Mouse (Mus musculus) heart, postnatal 0 days (tissue): Measurements from ENCODE around the gene Znhit3. TPM values are rescaled to one million over a fixed set of nuclear protein-coding genes. Genes with fewer than 3 reads are reported as not detected.

Experiments
- ATAC-seq: fragments of 200-750 bp; cut with Nextera tagmentation; 2 replicates; pipeline ENCODE4 v1.8.0; 2017; ENCODE audit warnings: low read depth, moderate number of reproducible peaks, moderate library complexity; ENCODE audit not compliant: insufficient read depth
- DNase-seq: peaks from one replicate; pipeline ENCODE4 v3.0.0-alpha.2; 2016; ENCODE audit warnings: low spot score
- H3K27ac ChIP-seq: fragments of 300-500 bp; sonication (generic); 2 replicates; pipeline ENCODE4 v1.5.1; 2014; ENCODE audit warnings: low read depth, mild to moderate bottlenecking
- H3K27me3 ChIP-seq: fragments of 300-500 bp; sonication (generic); 2 replicates; pipeline ENCODE4 v1.6.1; 2014; ENCODE audit warnings: low read length, mixed read lengths; ENCODE audit not compliant: control insufficient read depth, insufficient read depth
- H3K36me3 ChIP-seq: fragments of 300-500 bp; sonication (generic); replicated peaks from 2 replicates; pipeline ENCODE4 v1.6.1; 2014; ENCODE audit warnings: low read length, mixed read lengths; ENCODE audit not compliant: control insufficient read depth, insufficient read depth
- H3K4me1 ChIP-seq: fragments of 300-500 bp; sonication (generic); 2 replicates; pipeline ENCODE4 v1.6.1; 2014; ENCODE audit warnings: antibody characterized with exemption; ENCODE audit not compliant: control insufficient read depth, insufficient read depth
- H3K4me2 ChIP-seq: fragments of 300-500 bp; sonication (generic); 2 replicates; pipeline ENCODE4 v1.6.1; 2014; ENCODE audit warnings: low read depth, mild to moderate bottlenecking, low read length, moderate library complexity
- H3K4me3 ChIP-seq: fragments of 300-500 bp; sonication (generic); 2 replicates; pipeline ENCODE4 v1.5.1; 2014; ENCODE audit warnings: low read depth, low read length
- H3K9ac ChIP-seq: fragments of 300-500 bp; sonication (generic); replicated peaks from 2 replicates; pipeline ENCODE4 v1.6.1; 2014; ENCODE audit warnings: low read depth, low read length, mixed read lengths
- H3K9me3 ChIP-seq: fragments of 300-500 bp; sonication (generic); replicated peaks from 2 replicates; pipeline ENCODE4 v1.6.1; 2016; ENCODE audit warnings: low read length; ENCODE audit not compliant: control insufficient read depth
- CTCF ChIP-seq: IDR thresholded peaks from 2 replicates; pipeline ENCODE4 v1.5.1; 2016; ENCODE audit warnings: antibody characterized with exemption, control low read depth, low read depth
- EP300 ChIP-seq: IDR thresholded peaks from 2 replicates; pipeline ENCODE4 v1.6.1; 2016; ENCODE audit warnings: antibody characterized with exemption, low read depth
- WGBS: fragments of 180-500 bp; shearing (Covaris S2); extraction: QIAGEN DNeasy Blood & Tissue Kit; methylation state at CpG from one replicate; pipeline ENCODE4 v1.1.7; 2014; 5-methylcytosine and 5-hydroxymethylcytosine counted together
- polyA plus RNA-seq: library from polyadenylated mRNA; unstranded; fragments of >200 nt; fragmentation: Nextera tagmentation; extraction: Ambion mirVana; gene quantifications from 2 replicates; pipeline ENCODE4 v1.2.1, GENCODE M21; 2015
- total RNA-seq: library from RNA; depleted of rRNA; stranded (reverse); fragments of >200 nt; gene quantifications from 2 replicates; pipeline ENCODE4 v1.2.3, GENCODE M21; 2014; ENCODE audit warnings: low replicate concordance

Gene Znhit3
- total and polyA plus RNA-seq, 2 experiments from 2014 or later, result 21.1 to 27.5 TPM

- Histone ChIP-seq H3K9ac (no peak overlapping the region), H3K36me3 (peaks cover 94% of the 10 kb centered on the region), H3K4me3 (no peak overlapping the region), H3K4me1 (no peaks in the 10 kb centered on the region), H3K27me3 (no peaks in the 10 kb centered on the region), H3K4me2 (no peak overlapping the region), H3K27ac (no peak overlapping the region), H3K9me3 (no peaks in the 10 kb centered on the region)
- TF ChIP-seq EP300 (no peak), CTCF (no peak)
- ATAC-seq, result no peak
- 90% methylated on average over 6 of the region's 6 CpGs for WGBS
- DNase-seq, result no peak
Measured at GRCm38 (mm10) chr11:84908480-84908879, 7.7 kb downstream of the Znhit3 start.

- Histone ChIP-seq H3K27ac (no peak overlapping the region), H3K4me1 (no peaks in the 10 kb centered on the region), H3K27me3 (no peaks in the 10 kb centered on the region), H3K9ac (no peak overlapping the region), H3K4me2 (no peak overlapping the region), H3K9me3 (no peaks in the 10 kb centered on the region), H3K4me3 (no peak overlapping the region), H3K36me3 (peaks cover 96% of the 10 kb centered on the region)
- ATAC-seq (no peak), DNase-seq (no peak)
- TF ChIP-seq EP300, result no peak
- no peak for TF ChIP-seq CTCF
- WGBS, result 81% methylated on average over 3 of the region's 3 CpGs
Measured at GRCm38 (mm10) chr11:84907081-84907480, 9.1 kb downstream of the Znhit3 start.

GRCm38 (mm10) chr11:84904597-84905144 is 11.5 kb downstream of the Znhit3 start:
- Histone ChIP-seq H3K27ac (no peak overlapping the region), H3K9me3 (no peaks in the 10 kb centered on the region), H3K36me3 (peaks cover 98% of the 10 kb centered on the region), H3K9ac (no peak overlapping the region), H3K4me2 (no peak overlapping the region), H3K4me3 (no peak overlapping the region), H3K27me3 (no peaks in the 10 kb centered on the region), H3K4me1 (no peaks in the 10 kb centered on the region)
- TF ChIP-seq EP300 (no peak), CTCF (no peak)
- ATAC-seq (no peak), DNase-seq (no peak)
- WGBS, result 74% methylated on average over 9 of the region's 9 CpGs

GRCm38 (mm10) chr11:84893113-84893512 is 23.1 kb downstream of the Znhit3 start:
- H3K36me3 ChIP-seq, result peaks cover 78% of the 10 kb centered on the region
- 91% methylated on average over 15 of the region's 15 CpGs for WGBS
- no peaks in the 10 kb centered on the region for H3K9me3 ChIP-seq
- H3K4me2 ChIP-seq, result no peak overlapping the region
- H3K4me1 ChIP-seq, result no peaks in the 10 kb centered on the region
- TF ChIP-seq EP300, result no peak
- no peak for TF ChIP-seq CTCF
- H3K9ac ChIP-seq, result no peak overlapping the region
- ATAC-seq (no peak), DNase-seq (no peak)
- H3K27ac ChIP-seq, result no peak overlapping the region
- no peak overlapping the region for H3K4me3 ChIP-seq
- no peaks in the 10 kb centered on the region for H3K27me3 ChIP-seq

GRCm38 (mm10) chr11:84891705-84892104 is 24.5 kb downstream of the Znhit3 start:
- Histone ChIP-seq H3K27me3 (no peaks in the 10 kb centered on the region), H3K4me2 (no peak overlapping the region), H3K9ac (no peak overlapping the region), H3K4me3 (no peak overlapping the region), H3K4me1 (no peaks in the 10 kb centered on the region), H3K36me3 (peaks cover 77% of the 10 kb centered on the region), H3K9me3 (no peaks in the 10 kb centered on the region), H3K27ac (no peak overlapping the region)
- no peak for ATAC-seq
- TF ChIP-seq CTCF (no peak), EP300 (no peak)
- DNase-seq, result no peak
- 89% methylated on average over 7 of the region's 7 CpGs for WGBS

GRCm38 (mm10) chr11:84889492-84889891 is 26.7 kb downstream of the Znhit3 start:
- Histone ChIP-seq H3K27ac (no peak overlapping the region), H3K4me3 (no peak overlapping the region), H3K9ac (no peak overlapping the region), H3K4me2 (no peak overlapping the region), H3K9me3 (no peaks in the 10 kb centered on the region), H3K4me1 (no peaks in the 10 kb centered on the region), H3K27me3 (no peaks in the 10 kb centered on the region), H3K36me3 (peaks cover 77% of the 10 kb centered on the region)
- TF ChIP-seq CTCF, result no peak
- TF ChIP-seq EP300, result no peak
- no peak for DNase-seq
- WGBS, result 92% methylated on average over 2 of the region's 2 CpGs
- no peak for ATAC-seq
